Mouse (Mus musculus) hindbrain, postnatal 0 days (tissue): Measurements from ENCODE around the gene Gm17657. TPM values are rescaled to one million over a fixed set of nuclear protein-coding genes. Genes with fewer than 3 reads are reported as not detected.

ENCODE experiments used
- ATAC-seq: fragments of 200-750 bp; cut with Nextera tagmentation; 2 replicates; pipeline ENCODE4 v1.8.0; 2017; ENCODE audit warnings: mild to moderate bottlenecking, moderate TSS enrichment, moderate library complexity
- DNase-seq: peaks from one replicate; pipeline ENCODE4 v3.0.0-alpha.2; 2015; ENCODE audit warnings: low spot score
- H3K27ac ChIP-seq: fragments of 300-500 bp; sonication (generic); 2 replicates; pipeline ENCODE4 v1.5.1; 2014; ENCODE audit warnings: mild to moderate bottlenecking
- H3K27me3 ChIP-seq: fragments of 300-500 bp; sonication (generic); 2 replicates; pipeline ENCODE4 v1.6.1; 2014; ENCODE audit warnings: low read length, mixed read lengths; ENCODE audit not compliant: insufficient read depth
- H3K36me3 ChIP-seq: fragments of 300-500 bp; sonication (generic); 2 replicates; pipeline ENCODE4 v1.6.1; 2014; ENCODE audit warnings: low read length, mixed read lengths; ENCODE audit not compliant: insufficient read depth
- H3K4me1 ChIP-seq: fragments of 300-500 bp; sonication (generic); 2 replicates; pipeline ENCODE4 v1.6.1; 2014; ENCODE audit warnings: antibody characterized with exemption, low read length, mixed read lengths; ENCODE audit not compliant: insufficient read depth
- H3K4me2 ChIP-seq: fragments of 300-500 bp; sonication (generic); 2 replicates; pipeline ENCODE4 v1.6.1; 2014; ENCODE audit warnings: low read depth, mild to moderate bottlenecking, low read length, moderate library complexity, mixed read lengths
- H3K4me3 ChIP-seq: fragments of 300-500 bp; sonication (generic); 2 replicates; pipeline ENCODE4 v1.5.1; 2014; ENCODE audit warnings: low read length
- H3K9ac ChIP-seq: fragments of 300-500 bp; sonication (generic); replicated peaks from 2 replicates; pipeline ENCODE4 v1.6.1; 2014; ENCODE audit warnings: mild to moderate bottlenecking, low read length, moderate library complexity, mixed read lengths
- H3K9me3 ChIP-seq: fragments of 300-500 bp; sonication (generic); 2 replicates; pipeline ENCODE4 v1.6.1; 2016; ENCODE audit warnings: low read length, mixed read lengths
- CTCF ChIP-seq: IDR thresholded peaks from 2 replicates; pipeline ENCODE4 v1.5.1; 2016; ENCODE audit warnings: antibody characterized with exemption, control low read depth, low read depth
- WGBS: fragments of 180-500 bp; shearing (Covaris S2); extraction: QIAGEN DNeasy Blood & Tissue Kit; methylation state at CpG from one replicate; pipeline ENCODE4 v1.1.7; 2014; 5-methylcytosine and 5-hydroxymethylcytosine counted together
- polyA plus RNA-seq: library from polyadenylated mRNA; unstranded; fragments of >200 nt; fragmentation: Nextera tagmentation; extraction: Ambion mirVana; gene quantifications from 2 replicates; pipeline ENCODE4 v1.2.1, GENCODE M21; 2015
- total RNA-seq: library from RNA; depleted of rRNA; stranded (reverse); fragments of >200 nt; gene quantifications from 2 replicates; pipeline ENCODE4 v1.2.3, GENCODE M21; 2014

Gene Gm17657
- total and polyA plus RNA-seq, 2 experiments from 2014 or later: not detected

DNA sequence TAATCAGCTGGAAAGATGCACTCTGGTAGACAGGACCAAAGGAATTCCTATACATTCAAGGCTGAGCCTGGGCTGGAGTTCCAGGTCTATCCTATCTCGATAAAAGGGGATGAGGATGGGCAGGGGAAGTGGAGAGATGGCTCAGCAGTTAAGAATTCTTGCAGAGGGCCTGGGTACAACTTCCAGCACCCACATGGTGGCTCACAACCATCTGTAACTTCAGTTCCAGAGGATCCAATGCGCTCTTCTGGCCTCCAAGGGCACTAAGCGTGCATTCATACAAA lies 52.4 kb downstream of the Gm17657 start:
- TF ChIP-seq CTCF: no peak
- 95% methylated on average over 3 of the region's 3 CpGs for WGBS
- DNase-seq (no peak), ATAC-seq (no peak)
- no peak overlapping the region for H3K4me2 ChIP-seq
- H3K36me3 ChIP-seq: peaks cover 11% of the 10 kb centered on the region; the same call in 1 of the 2 replicates
- H3K27me3 ChIP-seq: no peaks in the 10 kb centered on the region
- no peak overlapping the region for H3K27ac ChIP-seq
- H3K9me3 ChIP-seq: no peaks in the 10 kb centered on the region
- no peak overlapping the region for H3K4me3 ChIP-seq
- no peak overlapping the region for H3K9ac ChIP-seq
- H3K4me1 ChIP-seq: peaks cover 3% of the 10 kb centered on the region; the same call in 1 of the 2 replicates

DNA sequence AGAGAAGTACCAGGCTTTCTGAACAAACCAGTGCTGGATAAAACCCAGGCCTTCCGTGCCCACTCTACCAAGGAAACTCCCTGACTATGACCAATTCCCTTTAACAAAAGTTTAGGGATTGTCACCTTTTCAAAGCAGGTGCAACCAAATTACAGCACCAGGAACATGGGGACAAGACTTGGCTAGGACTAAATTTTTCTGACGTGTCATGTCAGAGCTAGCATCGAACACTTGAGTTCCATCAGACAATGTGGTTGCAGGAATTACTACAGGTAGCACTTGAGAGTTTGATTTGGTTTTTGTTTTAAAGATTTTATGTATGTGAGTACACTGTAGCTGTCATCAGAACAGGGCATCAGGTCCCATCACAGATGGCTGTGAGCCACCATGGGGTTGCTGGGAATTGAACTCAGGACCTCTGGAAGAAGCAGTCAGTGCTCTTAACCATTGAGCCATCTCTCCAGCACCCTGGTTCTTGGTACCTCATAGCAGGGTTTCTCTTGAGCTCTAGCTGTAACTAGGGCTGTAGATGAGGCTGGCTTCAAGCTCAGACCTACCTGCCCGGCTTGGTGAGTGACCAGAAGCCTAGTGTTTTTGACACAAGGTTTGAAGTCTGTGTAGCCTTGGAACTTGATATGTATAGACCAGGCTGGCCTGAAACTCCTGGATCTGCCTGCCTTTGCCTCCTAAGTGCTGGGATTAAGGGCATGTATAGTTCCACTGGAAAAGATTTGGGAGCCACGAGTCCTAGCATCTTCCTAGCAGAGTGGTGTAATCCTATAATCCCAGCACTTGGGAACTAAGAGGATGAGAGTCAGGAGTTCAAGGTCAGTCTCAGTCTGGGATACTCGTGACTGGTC lies 53.0 kb downstream of the Gm17657 start:
- TF ChIP-seq CTCF: no peak
- H3K27me3 ChIP-seq: no peaks in the 10 kb centered on the region
- no peak overlapping the region for H3K4me2 ChIP-seq
- peaks cover 3% of the 10 kb centered on the region; the same call in 1 of the 2 replicates for H3K4me1 ChIP-seq
- H3K9me3 ChIP-seq: no peaks in the 10 kb centered on the region
- no peak overlapping the region for H3K27ac ChIP-seq
- H3K9ac ChIP-seq: no peak overlapping the region
- no peak overlapping the region for H3K4me3 ChIP-seq
- DNase-seq: no peak
- peaks cover 11% of the 10 kb centered on the region; the same call in 1 of the 2 replicates for H3K36me3 ChIP-seq
- ATAC-seq: no peak
- 68% methylated on average over 6 of the region's 6 CpGs for WGBS

DNA sequence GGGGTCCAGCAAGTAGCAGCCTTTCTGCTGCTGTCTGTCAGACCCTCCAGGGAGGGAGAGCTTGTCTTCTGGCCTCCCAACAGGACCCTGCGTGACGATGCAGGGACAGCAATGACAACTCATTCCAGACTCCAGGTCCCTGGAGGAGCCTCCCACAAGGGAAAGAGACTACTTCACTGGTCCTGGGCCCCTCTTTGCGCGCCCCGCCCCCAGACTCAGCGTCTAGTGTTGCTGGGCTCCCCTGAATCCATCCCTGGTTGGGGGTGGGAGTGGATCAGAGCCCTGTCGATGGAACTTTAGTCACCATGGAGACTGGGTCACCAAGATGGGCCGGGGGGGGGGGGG lies 54.7 kb downstream of the Gm17657 start:
- Histone ChIP-seq H3K4me1 (peaks cover 3% of the 10 kb centered on the region; the same call in 1 of the 2 replicates), H3K4me2 (no peak overlapping the region), H3K36me3 (peaks cover 11% of the 10 kb centered on the region; the same call in 1 of the 2 replicates), H3K27ac (no peak overlapping the region), H3K4me3 (no peak overlapping the region), H3K27me3 (no peaks in the 10 kb centered on the region), H3K9me3 (no peaks in the 10 kb centered on the region), H3K9ac (no peak overlapping the region)
- no peak for DNase-seq
- no peak for TF ChIP-seq CTCF
- WGBS: 59% methylated on average over 7 of the region's 8 CpGs
- ATAC-seq: no peak

DNA sequence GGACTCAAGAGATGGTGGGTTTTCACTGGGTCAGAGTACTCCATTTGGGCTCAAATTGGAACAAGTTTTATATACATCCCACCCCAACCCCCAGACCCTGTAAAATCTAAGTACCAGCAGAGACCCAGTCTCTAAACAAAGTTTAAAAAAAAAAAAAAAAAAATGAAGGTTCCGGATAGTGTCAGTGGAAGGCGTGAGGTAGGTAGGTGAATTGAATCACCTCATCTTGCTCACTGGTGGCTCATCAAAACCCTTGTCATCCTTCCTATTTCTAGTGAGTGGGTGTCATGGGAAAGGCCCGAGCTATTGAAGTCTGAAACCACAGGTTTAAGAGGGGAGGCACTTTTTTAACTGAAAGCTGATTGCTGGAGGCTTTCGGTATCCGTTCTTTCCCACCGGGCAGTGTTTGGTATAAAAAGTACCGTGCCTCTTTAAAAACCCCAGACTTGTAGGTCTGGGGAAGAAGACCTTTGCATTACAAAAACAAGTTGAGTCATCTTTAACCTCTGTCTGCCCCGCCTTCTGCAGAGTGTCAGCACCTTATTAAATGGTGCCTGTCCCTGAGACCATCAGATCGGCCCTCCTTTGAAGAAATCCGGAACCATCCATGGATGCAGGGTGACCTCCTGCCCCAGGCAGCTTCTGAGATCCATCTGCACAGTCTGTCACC lies 55.2 kb downstream of the Gm17657 start:
- H3K9ac ChIP-seq: no peak overlapping the region
- H3K36me3 ChIP-seq: peaks cover 11% of the 10 kb centered on the region; the same call in 1 of the 2 replicates
- ATAC-seq: no peak
- no peak for DNase-seq
- H3K27ac ChIP-seq: no peak overlapping the region
- no peak overlapping the region for H3K4me3 ChIP-seq
- 65% methylated on average over 10 of the region's 10 CpGs for WGBS
- peaks cover 3% of the 10 kb centered on the region; the same call in 1 of the 2 replicates for H3K4me1 ChIP-seq
- no peak overlapping the region for H3K4me2 ChIP-seq
- TF ChIP-seq CTCF: no peak
- no peaks in the 10 kb centered on the region for H3K9me3 ChIP-seq
- no peaks in the 10 kb centered on the region for H3K27me3 ChIP-seq

DNA sequence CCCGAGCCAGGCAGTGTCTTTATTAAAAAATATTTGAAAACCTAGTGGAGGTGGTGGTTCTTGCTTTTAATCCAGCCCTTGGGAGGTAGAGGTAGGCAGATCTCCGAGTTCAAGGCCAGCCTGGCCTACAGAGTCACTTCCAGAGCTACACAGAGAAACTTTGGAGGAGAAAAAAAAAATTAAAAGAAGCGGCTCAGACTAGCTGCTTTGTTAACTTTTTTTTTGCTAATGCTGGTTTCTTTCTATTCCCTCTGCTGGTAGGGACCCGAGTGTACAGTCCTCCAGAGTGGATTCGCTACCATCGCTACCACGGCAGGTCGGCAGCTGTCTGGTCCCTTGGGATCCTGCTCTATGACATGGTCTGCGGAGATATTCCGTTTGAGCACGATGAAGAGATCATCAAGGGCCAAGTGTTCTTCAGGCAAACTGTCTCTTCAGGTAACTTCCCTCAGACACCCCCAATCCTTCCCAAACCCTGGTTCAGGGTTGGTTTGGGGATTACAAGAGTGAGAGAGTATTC lies 55.9 kb downstream of the Gm17657 start:
- Histone ChIP-seq H3K9ac (no peak overlapping the region), H3K4me2 (peak overlapping the region; percentile 84; the same call in 1 of the 2 replicates), H3K4me3 (no peak overlapping the region), H3K4me1 (peaks cover 3% of the 10 kb centered on the region; the same call in 1 of the 2 replicates), H3K36me3 (peaks cover 11% of the 10 kb centered on the region; the same call in 1 of the 2 replicates), H3K9me3 (no peaks in the 10 kb centered on the region), H3K27ac (no peak overlapping the region), H3K27me3 (no peaks in the 10 kb centered on the region)
- TF ChIP-seq CTCF: no peak
- 74% methylated on average over 11 of the region's 11 CpGs for WGBS
- DNase-seq (no peak), ATAC-seq (no peak)

DNA sequence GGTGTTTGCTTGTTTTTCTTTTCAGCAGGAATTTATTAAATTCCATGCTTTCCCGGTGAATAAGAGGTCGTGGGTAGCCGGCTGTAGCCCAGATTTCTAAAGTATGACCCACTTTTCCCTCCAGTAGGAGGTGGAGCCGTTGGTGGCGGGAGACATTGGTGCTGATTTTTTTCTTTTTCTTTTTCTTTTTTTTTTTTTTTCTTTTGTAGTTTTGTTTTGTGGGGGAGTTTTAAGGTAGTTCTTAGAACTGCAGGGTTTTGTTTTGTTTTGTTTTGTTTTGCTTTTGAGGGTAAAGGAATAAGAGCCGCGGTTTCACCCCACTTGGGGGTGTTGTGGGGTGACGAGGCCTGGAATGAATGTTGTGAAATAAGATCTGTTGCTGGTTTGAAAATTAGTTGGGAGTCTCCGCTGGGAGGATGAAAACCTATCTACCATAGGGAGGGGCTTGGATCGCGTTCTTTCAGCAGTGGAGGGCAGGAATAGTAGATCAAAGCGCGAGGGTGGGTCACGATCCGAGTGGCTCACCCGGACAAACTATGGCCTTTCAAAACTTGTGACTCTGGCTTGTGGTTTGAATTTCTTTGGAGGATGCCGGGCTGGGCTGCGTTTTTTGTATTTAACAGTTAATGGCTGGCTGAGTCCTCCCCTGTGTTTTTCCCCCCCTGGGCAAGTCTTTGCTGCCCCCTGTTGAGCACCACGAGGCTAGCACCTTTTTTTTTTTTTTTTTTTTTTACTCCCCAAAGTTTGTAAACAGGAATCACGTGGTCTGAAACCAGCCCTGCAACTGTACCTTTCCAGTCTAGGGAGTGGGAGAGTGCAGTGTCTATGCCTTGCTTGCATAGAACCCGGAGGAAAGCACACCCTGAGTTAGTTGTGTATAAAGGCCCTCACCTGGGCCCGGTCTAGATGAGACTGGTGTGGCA lies 56.9 kb downstream of the Gm17657 start:
- peak overlapping the region; percentile 84 for H3K4me2 ChIP-seq
- WGBS: 2% methylated on average over 22 of the region's 22 CpGs
- no peak for ATAC-seq
- peak overlapping the region; percentile 91; the same call in 1 of the 2 replicates for H3K27ac ChIP-seq
- peak; percentile 60 for DNase-seq
- H3K9me3 ChIP-seq: no peaks in the 10 kb centered on the region
- H3K36me3 ChIP-seq: peaks cover 11% of the 10 kb centered on the region; the same call in 1 of the 2 replicates
- peak overlapping the region; percentile 87 for H3K4me3 ChIP-seq
- H3K27me3 ChIP-seq: no peaks in the 10 kb centered on the region
- TF ChIP-seq CTCF: peak; percentile 72
- H3K4me1 ChIP-seq: peaks cover 3% of the 10 kb centered on the region; the same call in 1 of the 2 replicates
- peak overlapping the region; percentile 87 for H3K9ac ChIP-seq
